Mouse (Mus musculus) hindbrain, embryonic 14.5 days (tissue): ENCODE measurements around the gene Gpr156. TPM values are rescaled to one million over a fixed set of nuclear protein-coding genes. Genes with fewer than 3 reads are reported as not detected.
A peak's percentile ranks its signal among the peaks of the same experiment; 100 is the strongest.

Experiments used
- ATAC-seq: fragments of 200-750 bp; cut with Nextera tagmentation; 2 replicates; pipeline ENCODE4 v1.8.0; 2017; ENCODE audit warnings: moderate number of reproducible peaks, mild to moderate bottlenecking, moderate TSS enrichment, moderate library complexity; ENCODE audit not compliant: low FRiP score
- DNase-seq: peaks from one replicate; pipeline ENCODE4 v3.0.0-alpha.2; 2015; ENCODE audit warnings: low spot score
- H3K27ac ChIP-seq: fragments of 300-500 bp; sonication (generic); 2 replicates; pipeline ENCODE4 v1.5.1; 2014; ENCODE audit warnings: mild to moderate bottlenecking, moderate library complexity
- H3K27me3 ChIP-seq: fragments of 300-500 bp; sonication (generic); 2 replicates; pipeline ENCODE4 v1.6.1; 2014; ENCODE audit warnings: mild to moderate bottlenecking, low read length, mixed read lengths; ENCODE audit not compliant: control insufficient read depth, insufficient read depth
- H3K36me3 ChIP-seq: fragments of 300-500 bp; sonication (generic); replicated peaks from 2 replicates; pipeline ENCODE4 v1.6.1; 2014; ENCODE audit not compliant: control insufficient read depth, insufficient read depth
- H3K4me1 ChIP-seq: fragments of 300-500 bp; sonication (generic); replicated peaks from 2 replicates; pipeline ENCODE4 v1.6.1; 2014; ENCODE audit warnings: antibody characterized with exemption, low read length, mixed read lengths; ENCODE audit not compliant: control insufficient read depth, insufficient read depth
- H3K4me2 ChIP-seq: fragments of 300-500 bp; sonication (generic); replicated peaks from 2 replicates; pipeline ENCODE4 v1.6.1; 2014; ENCODE audit warnings: mild to moderate bottlenecking, moderate library complexity
- H3K4me3 ChIP-seq: fragments of 300-500 bp; sonication (generic); replicated peaks from 2 replicates; pipeline ENCODE4 v1.5.1; 2014; ENCODE audit warnings: mild to moderate bottlenecking, low read length
- H3K9ac ChIP-seq: fragments of 300-500 bp; sonication (generic); 2 replicates; pipeline ENCODE4 v1.6.1; 2014
- H3K9me3 ChIP-seq: fragments of 300-500 bp; sonication (generic); 2 replicates; pipeline ENCODE4 v1.6.1; 2016; ENCODE audit warnings: low read length; ENCODE audit not compliant: control insufficient read depth
- WGBS: fragments of 180-500 bp; shearing (Covaris S2); extraction: QIAGEN DNeasy Blood & Tissue Kit; methylation state at CpG from one replicate; pipeline ENCODE4 v1.1.7; 2014; 5-methylcytosine and 5-hydroxymethylcytosine counted together
- polyA plus RNA-seq: library from polyadenylated mRNA; unstranded; fragments of >200 nt; fragmentation: Nextera tagmentation; extraction: Ambion mirVana; gene quantifications from 2 replicates; pipeline ENCODE4 v1.2.1, GENCODE M21; 2014

Gpr156 gene
- polyA plus RNA-seq = 3.5 and 3.9 TPM in 2 replicates

GRCm38 (mm10) chr16:37916138-37916817, at the start of gene Gpr156:
Gpr156 (plus strand) TSS chr16:37916496.
- H3K4me1 ChIP-seq = peaks cover 6% of the 10 kb centered on the region; the same call in 1 of the 2 replicates
- no peak within 1 kb of the TSS for H3K27ac ChIP-seq
- peak within 1 kb of the TSS; percentile 58 for H3K4me3 ChIP-seq
- ATAC-seq = peak; percentile 88
- no peaks in the 10 kb centered on the region for H3K9me3 ChIP-seq
- DNase-seq = peak; percentile 38
- H3K36me3 ChIP-seq = no peaks in the 10 kb centered on the region
- WGBS = 2% methylated on average over 52 of the region's 53 CpGs
- H3K27me3 ChIP-seq = peaks cover 3% of the 10 kb centered on the region; the same call in 1 of the 2 replicates
- peak within 1 kb of the TSS; percentile 62 for H3K9ac ChIP-seq
- peak within 1 kb of the TSS; percentile 71 for H3K4me2 ChIP-seq

GRCm38 (mm10) chr16:37867791-37868505, 48.3 kb upstream of the Gpr156 start, which contains the start of gene Lrrc58:
Lrrc58 (plus strand) TSS chr16:37868389.
- peaks cover 33% of the 10 kb centered on the region for H3K4me1 ChIP-seq

GRCm38 (mm10) chr16:37868506-37869469, 47.5 kb upstream of the Gpr156 start:
- Histone ChIP-seq H3K4me1 (peaks cover 33% of the 10 kb centered on the region), H3K9ac (peak overlapping the region; percentile 98), H3K36me3 (no peaks in the 10 kb centered on the region), H3K4me2 (peak overlapping the region; percentile 84), H3K27me3 (no peaks in the 10 kb centered on the region), H3K27ac (peak overlapping the region; percentile 99), H3K9me3 (no peaks in the 10 kb centered on the region), H3K4me3 (peak overlapping the region; percentile 91)
- under 1% methylated on average over 85 of the region's 87 CpGs for WGBS
- DNase-seq (peak; percentile 74), ATAC-seq (peak; percentile 79)

More at GRCm38 (mm10) chr16:37867791-37868505, 48.3 kb upstream of the Gpr156 start, which contains the start of gene Lrrc58:
- 1% methylated on average over 67 of the region's 86 CpGs for WGBS
- Histone ChIP-seq H3K27me3 (no peaks in the 10 kb centered on the region), H3K27ac (peak within 1 kb of the TSS; percentile 99), H3K9me3 (no peaks in the 10 kb centered on the region), H3K9ac (peak within 1 kb of the TSS; percentile 98), H3K4me3 (peak within 1 kb of the TSS; percentile 91), H3K4me2 (peak within 1 kb of the TSS; percentile 84), H3K36me3 (no peaks in the 10 kb centered on the region)
- peak; percentile 95 for ATAC-seq
- DNase-seq = peak; percentile 91

GRCm38 (mm10) chr16:37869470-37870231, 46.6 kb upstream of the Gpr156 start:
- ATAC-seq (no peak), DNase-seq (no peak)
- H3K9ac ChIP-seq = peak overlapping the region; percentile 98
- peak overlapping the region; percentile 84 for H3K4me2 ChIP-seq
- no peaks in the 10 kb centered on the region for H3K9me3 ChIP-seq
- 43% methylated on average over 4 of the region's 4 CpGs for WGBS
- H3K4me1 ChIP-seq = peaks cover 33% of the 10 kb centered on the region
- H3K27ac ChIP-seq = peak overlapping the region; percentile 99
- H3K4me3 ChIP-seq = peak overlapping the region; percentile 91
- H3K36me3 ChIP-seq = no peaks in the 10 kb centered on the region
- no peaks in the 10 kb centered on the region for H3K27me3 ChIP-seq

- H3K4me2 ChIP-seq = peak overlapping the region; percentile 84
- no peak overlapping the region for H3K4me3 ChIP-seq
- no peaks in the 10 kb centered on the region for H3K9me3 ChIP-seq
- H3K27ac ChIP-seq = no peak overlapping the region
- 78% methylated on average over 4 of the region's 4 CpGs for WGBS
- H3K9ac ChIP-seq = no peak overlapping the region
- H3K36me3 ChIP-seq = no peaks in the 10 kb centered on the region
- ATAC-seq (no peak), DNase-seq (no peak)
- peaks cover 33% of the 10 kb centered on the region for H3K4me1 ChIP-seq
- H3K27me3 ChIP-seq = no peaks in the 10 kb centered on the region
These were observed 45.1 kb upstream of the Gpr156 start for GRCm38 (mm10) chr16:37871112-37871715.

- Histone ChIP-seq H3K27me3 (no peaks in the 10 kb centered on the region), H3K9ac (no peak overlapping the region), H3K4me3 (no peak overlapping the region), H3K4me2 (no peak overlapping the region), H3K9me3 (no peaks in the 10 kb centered on the region), H3K27ac (no peak overlapping the region), H3K36me3 (peaks cover 23% of the 10 kb centered on the region), H3K4me1 (peaks cover 31% of the 10 kb centered on the region)
- no peak for DNase-seq
- WGBS = 85% methylated on average over 4 of the region's 4 CpGs
- ATAC-seq = no peak
These were observed 41.6 kb upstream of the Gpr156 start for GRCm38 (mm10) chr16:37874501-37875235.

- H3K4me1 ChIP-seq = 0 out of 2 replicates have a peak, but pooled peaks cover 6% of the 10 kb centered on the region
- H3K36me3 ChIP-seq = peaks cover 50% of the 10 kb centered on the region
- DNase-seq (no peak), ATAC-seq (no peak)
- no peak overlapping the region for H3K27ac ChIP-seq
- no peaks in the 10 kb centered on the region for H3K9me3 ChIP-seq
- WGBS = 99% methylated on average over 3 of the region's 3 CpGs
- no peaks in the 10 kb centered on the region for H3K27me3 ChIP-seq
- H3K4me3 ChIP-seq = no peak overlapping the region
- H3K4me2 ChIP-seq = no peak overlapping the region
- H3K9ac ChIP-seq = no peak overlapping the region
These were observed 38.9 kb upstream of the Gpr156 start for GRCm38 (mm10) chr16:37877406-37877805.
